Mouse (Mus musculus) embryo, embryonic 11.5 days (tissue): ENCODE results near the gene Pou2f3.

ENCODE experiments used
- DNase-seq: peaks from one replicate; pipeline ENCODE4 v3.0.0-alpha.2; 2012; ENCODE audit warnings: low read depth, low spot score

Gene Pou2f3

GRCm38 (mm10) chr9:43231805-43232204 lies 21.6 kb upstream of the Pou2f3 start:
- DNase-seq, result no peak

- DNase-seq, result no peak
Measured at GRCm38 (mm10) chr9:43230886-43231285, 20.7 kb upstream of the Pou2f3 start.

GRCm38 (mm10) chr9:43229962-43230361 lies 19.8 kb upstream of the Pou2f3 start:
- no peak for DNase-seq

GRCm38 (mm10) chr9:43229398-43229895 lies 19.3 kb upstream of the Pou2f3 start:
- DNase-seq, result no peak

- no peak for DNase-seq
Measured at GRCm38 (mm10) chr9:43228745-43229144, 18.6 kb upstream of the Pou2f3 start.

- no peak for DNase-seq
Measured at GRCm38 (mm10) chr9:43227626-43228025, 17.5 kb upstream of the Pou2f3 start.

- DNase-seq, result no peak
Measured at GRCm38 (mm10) chr9:43226573-43227160, 16.5 kb upstream of the Pou2f3 start.

- no peak for DNase-seq
Measured at GRCm38 (mm10) chr9:43225481-43225880, 15.3 kb upstream of the Pou2f3 start.

- DNase-seq, result no peak
Measured at GRCm38 (mm10) chr9:43224771-43225355, 14.7 kb upstream of the Pou2f3 start.

- DNase-seq, result no peak
Measured at GRCm38 (mm10) chr9:43222429-43222715, 12.2 kb upstream of the Pou2f3 start.

- peak; percentile 77 for DNase-seq
Measured at GRCm38 (mm10) chr9:43221643-43222428, 11.7 kb upstream of the Pou2f3 start.

- DNase-seq, result peak; percentile 54
Measured at GRCm38 (mm10) chr9:43210771-43211450, 742 bp upstream of the Pou2f3 start.

- DNase-seq, result no peak
Measured at GRCm38 (mm10) chr9:43206022-43206390, 4.2 kb downstream of the Pou2f3 start.

- DNase-seq, result no peak
Measured at GRCm38 (mm10) chr9:43205343-43206021, 4.7 kb downstream of the Pou2f3 start.

- no peak for DNase-seq
Measured at GRCm38 (mm10) chr9:43200212-43200611, 10.0 kb downstream of the Pou2f3 start.

GRCm38 (mm10) chr9:43194001-43194400 lies 16.2 kb downstream of the Pou2f3 start:
- DNase-seq, result no peak

GRCm38 (mm10) chr9:43191561-43191960 lies 18.6 kb downstream of the Pou2f3 start:
- DNase-seq, result no peak

- no peak for DNase-seq
Measured at GRCm38 (mm10) chr9:43189021-43189356, 21.2 kb downstream of the Pou2f3 start.

- DNase-seq, result no peak
Measured at GRCm38 (mm10) chr9:43188309-43189020, 21.7 kb downstream of the Pou2f3 start.

GRCm38 (mm10) chr9:43179614-43180013 lies 30.6 kb downstream of the Pou2f3 start:
- no peak for DNase-seq

GRCm38 (mm10) chr9:43178172-43178571 lies 32.0 kb downstream of the Pou2f3 start:
- DNase-seq, result no peak
